Mouse (Mus musculus) bone marrow, adult 2 months (tissue): ENCODE results near the gene Pafah1b2.

Experiments used
- CTCF ChIP-seq: fragments of 200-500 bp; IDR thresholded peaks from 2 replicates; pipeline ENCODE4 v1.5.1; 2011; ENCODE audit warnings: low read length, control low read depth; ENCODE audit not compliant: control insufficient read depth, insufficient read depth
- POLR2A ChIP-seq: fragments of 200-500 bp; IDR thresholded peaks from 2 replicates; pipeline ENCODE4 v1.6.1; 2011; ENCODE audit warnings: low read depth, mild to moderate bottlenecking, control low read depth, low read length, borderline replicate concordance; ENCODE audit not compliant: control insufficient read depth

GRCm38 (mm10) chr9:45915659-45916058, 96.8 kb downstream of the Pafah1b2 start:
- no peak for TF ChIP-seq CTCF
- no peak for TF ChIP-seq POLR2A
